Mouse (Mus musculus) thymus, adult 2 months (tissue): Measurements from ENCODE around the gene Hepacam2.

Source experiments
- CTCF ChIP-seq: fragments of 200-500 bp; IDR thresholded peaks from 2 replicates; pipeline ENCODE4 v1.5.1; 2012; ENCODE audit warnings: mild to moderate bottlenecking, control low read depth, low read length, moderate library complexity, borderline replicate concordance; ENCODE audit not compliant: control insufficient read depth, poor library complexity, insufficient read depth; ENCODE audit errors: extremely low read depth
- POLR2A ChIP-seq: fragments of 200-500 bp; IDR thresholded peaks from 2 replicates; pipeline ENCODE4 v1.6.1; 2012; ENCODE audit warnings: mild to moderate bottlenecking, low read length, control low read depth, moderate library complexity; ENCODE audit not compliant: control insufficient read depth, poor library complexity, insufficient read depth; ENCODE audit errors: extremely low read depth

GRCm38 (mm10) chr6:3470706-3471105 lies 27.4 kb downstream of the Hepacam2 start:
- TF ChIP-seq CTCF (no peak), POLR2A (no peak)
